Comparison of ENCODE assay signal across 10 mouse cellular contexts in the genomic region with DNA sequence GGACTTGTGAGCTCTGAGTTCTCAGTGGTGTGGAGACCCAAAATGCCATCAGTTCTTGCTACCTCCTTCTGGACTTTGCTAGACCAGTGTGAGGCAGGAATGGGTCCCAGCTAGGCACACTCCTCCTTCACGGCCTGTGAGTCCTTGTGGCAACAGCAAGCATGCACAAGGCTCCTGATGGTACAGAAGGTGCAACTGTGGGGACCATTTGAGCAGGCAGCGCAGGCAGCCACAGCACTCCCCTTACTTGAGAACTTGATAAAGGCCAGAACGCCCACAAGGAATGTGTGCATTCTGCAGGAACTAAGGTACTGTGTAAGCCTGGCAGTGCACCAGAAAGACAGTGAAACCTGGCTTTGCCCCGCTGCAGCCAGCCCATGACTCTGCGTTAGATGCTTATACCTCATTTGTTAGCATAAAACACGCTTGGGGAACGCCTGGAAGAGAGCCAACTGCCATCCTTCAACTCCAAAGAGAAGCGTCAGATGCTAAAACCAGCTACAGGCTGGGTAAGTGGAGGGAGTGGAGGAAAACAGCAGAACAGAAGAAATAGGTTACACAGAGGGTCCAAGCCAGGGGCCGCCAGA. TPM values are rescaled to one million over a fixed set of nuclear protein-coding genes. Genes with fewer than 3 reads are reported as not detected.
DNase-seq lines count a peak whose midpoint lies in the region; ATAC-seq lines count a peak whose summit lies in the region.
"Had no signal": no experiment of that assay in that cellular context is flagged by ENCODE, and none has a peak within 500 bp of the region (broad histone marks: within the 10 kb centered on the region; RNA-seq: fewer than 3 reads in every experiment).

No protein-coding gene starts in this region.

- no peaks in the 10 kb centered on the region for H3K27me3 ChIP-seq in liver, embryonic 15.5 days
- H3K27me3 ChIP-seq in liver, embryonic 12.5 days (replicated peaks): no peaks in the 10 kb centered on the region
- H3K27me3 ChIP-seq: midbrain, embryonic 12.5 days had no signal

- no peak overlapping the region for H3K4me2 ChIP-seq in liver, embryonic 15.5 days
- no peak overlapping the region for H3K4me2 ChIP-seq in liver, embryonic 12.5 days
- H3K4me2 ChIP-seq: midbrain, embryonic 12.5 days had no signal

- WGBS in liver, embryonic 15.5 days (ENCODE audit: insufficient replicate concordance): 65% methylated on average over 9 of the region's 9 CpGs
- 67% methylated on average over 9 of the region's 9 CpGs for WGBS in liver, embryonic 12.5 days (ENCODE audit: insufficient replicate concordance)

- ATAC-seq in liver, embryonic 15.5 days (ENCODE audit: insufficient read depth): no peak
- ATAC-seq in liver, embryonic 12.5 days: no peak

- no peaks in the 10 kb centered on the region for H3K36me3 ChIP-seq in liver, embryonic 15.5 days (replicated peaks)
- H3K36me3 ChIP-seq in liver, embryonic 12.5 days: no peaks in the 10 kb centered on the region
- H3K36me3 ChIP-seq: midbrain, embryonic 12.5 days had no signal

- H3K9ac ChIP-seq in liver, embryonic 15.5 days: no peak overlapping the region
- no peak overlapping the region for H3K9ac ChIP-seq in liver, embryonic 12.5 days
- H3K9ac ChIP-seq: midbrain, embryonic 12.5 days had no signal

- no peaks in the 10 kb centered on the region for H3K9me3 ChIP-seq in liver, embryonic 15.5 days (replicated peaks)
- no peaks in the 10 kb centered on the region for H3K9me3 ChIP-seq in liver, embryonic 12.5 days (replicated peaks)
- H3K9me3 ChIP-seq: midbrain, embryonic 12.5 days had no signal

- peak; percentile 37 for DNase-seq in adrenal gland, postnatal 14 days
- DNase-seq in adrenal gland, adult 8-10 months: no peak
- peak; percentile 59 to 71 for DNase-seq in kidney, postnatal 4 days
- peak; percentile 80 for DNase-seq in right cerebral cortex, postnatal 14 days
- DNase-seq in urinary bladder, adult 18-20 months (ENCODE audit: low spot score in 2 of 2): no peak
- no peak for DNase-seq in cerebellum, adult 8-10 months

- 0 out of 2 replicates have a peak overlapping the region, but pooled peaks have one; percentile 38 for H3K27ac ChIP-seq in liver, embryonic 15.5 days (replicated peaks)
- no peak overlapping the region for H3K27ac ChIP-seq in liver, embryonic 12.5 days
- H3K27ac ChIP-seq: midbrain, embryonic 12.5 days had no signal

- no peak overlapping the region for H3K4me3 ChIP-seq in liver, embryonic 15.5 days (replicated peaks)
- no peak overlapping the region for H3K4me3 ChIP-seq in liver, embryonic 12.5 days
- H3K4me3 ChIP-seq: midbrain, embryonic 12.5 days had no signal

- H3K4me1 ChIP-seq in liver, embryonic 15.5 days (replicated peaks): peaks cover 16% of the 10 kb centered on the region
- peaks cover 9% of the 10 kb centered on the region for H3K4me1 ChIP-seq in liver, embryonic 12.5 days
- H3K4me1 ChIP-seq: midbrain, embryonic 12.5 days had no signal

RNA-seq across cellular contexts. Expression of gene Dnah17, which starts 19.8 kb away (rescaled TPM):
- 0.08 and 0.15 TPM in 2 replicates for total RNA-seq in adrenal gland, postnatal 14 days (2021)
- under 1 TPM in 3 of 4 experiments, not detected in 1; 0.03 to 0.12 (median 0.03) TPM for total RNA-seq in adrenal gland, adult 8-10 months (2022)
- polyA plus RNA-seq in liver, embryonic 15.5 days (2015; fragmentation: Nextera tagmentation; extraction: Ambion mirVana): 0.10 and 0.21 TPM in 2 replicates
- 0.06 and 0.10 TPM in 2 replicates for polyA plus RNA-seq in liver, embryonic 12.5 days (2016; fragmentation: Nextera tagmentation; extraction: Ambion mirVana)
- total RNA-seq: common myeloid progenitor, adult 5-6 weeks had no signal

Comparison
In these comparisons a context has a peak if more than half of its experiments do, and no peak if none do; other contexts are left out.
1. DNase-seq: peak in adrenal gland, postnatal 14 days (single experiment), kidney, postnatal 4 days (2 of 2) and right cerebral cortex, postnatal 14 days (single experiment); none in adrenal gland, adult 8-10 months (single experiment), urinary bladder, adult 18-20 months (0 of 2) and cerebellum, adult 8-10 months (single experiment).